Mouse (Mus musculus): ENCODE measurements around the gene Dusp27. TPM values are rescaled to one million over a fixed set of nuclear protein-coding genes. Genes with fewer than 3 reads are reported as not detected.

The Dusp27 gene
- total RNA-seq, 1 experiment: 60.2 TPM

GRCm38 (mm10) chr1:166105464-166105863 is 22.3 kb downstream of the Dusp27 start:
- Histone ChIP-seq H3K4me1 (ENCODE audit: control insufficient read depth in 2 of 2, insufficient read depth in 2 of 2, low read length in 2 of 2, poor library complexity in 1 of 2) (peaks cover 2 to 5% of the 10 kb centered on the region in 2 experiments; a peak in 3 of 4 replicates), H3K4me3 (ENCODE audit: insufficient read depth in 1 of 2, low read depth in 1 of 2, low read length in 2 of 2, poor library complexity in 1 of 2, severe bottlenecking in 1 of 2) (no peak overlapping the region), H3K27ac (ENCODE audit: insufficient read depth, low read depth, low read length, poor library complexity, severe bottlenecking) (no peak overlapping the region), H3K9ac (ENCODE audit: insufficient read depth, low read depth, low read length, poor library complexity, severe bottlenecking) (no peak overlapping the region), H3K9me3 (ENCODE audit: control insufficient read depth, insufficient read depth, low read depth, low read length) (no peaks in the 10 kb centered on the region), H3K36me3 (ENCODE audit: control insufficient read depth, insufficient read depth, low read length, poor library complexity, severe bottlenecking) (peaks cover 47% of the 10 kb centered on the region)
- DNase-seq (ENCODE audit: low read depth, low spot score): no peak
- TF ChIP-seq MAFK (IDR thresholded peaks at IDR 0.05; ENCODE audit: insufficient read depth, low read depth, low read length) (no peak), ZC3H11A (IDR thresholded peaks at IDR 0.05; ENCODE audit: borderline replicate concordance, low read depth, low read length) (no peak), HCFC1 (IDR thresholded peaks at IDR 0.05; ENCODE audit: borderline replicate concordance, insufficient read depth, low read length) (no peak), ZNF384 (IDR thresholded peaks at IDR 0.05; ENCODE audit: low read depth, low read length) (no peak)
- in situ Hi-C loops (cut with MboI; ENCODE audit: low sequenced_read_pairs in 2 of 2, unreplicated experiment in 2 of 2): no loop called here

- H3K27ac ChIP-seq (ENCODE audit: insufficient read depth, low read depth, low read length, poor library complexity, severe bottlenecking): no peak overlapping the region
- H3K9me3 ChIP-seq (ENCODE audit: control insufficient read depth, insufficient read depth, low read depth, low read length): no peaks in the 10 kb centered on the region
- H3K4me3 ChIP-seq (ENCODE audit: insufficient read depth in 1 of 2, low read depth in 1 of 2, low read length in 2 of 2, poor library complexity in 1 of 2, severe bottlenecking in 1 of 2): no peak overlapping the region
- H3K4me1 ChIP-seq (ENCODE audit: control insufficient read depth in 2 of 2, insufficient read depth in 2 of 2, low read length in 2 of 2, poor library complexity in 1 of 2): peaks cover 2 to 5% of the 10 kb centered on the region in 2 experiments; a peak in 3 of 4 replicates
- H3K9ac ChIP-seq (ENCODE audit: insufficient read depth, low read depth, low read length, poor library complexity, severe bottlenecking): no peak overlapping the region
- TF ChIP-seq ZNF384 (IDR thresholded peaks at IDR 0.05; ENCODE audit: low read depth, low read length) (no peak), MAFK (IDR thresholded peaks at IDR 0.05; ENCODE audit: insufficient read depth, low read depth, low read length) (no peak), HCFC1 (IDR thresholded peaks at IDR 0.05; ENCODE audit: borderline replicate concordance, insufficient read depth, low read length) (no peak), ZC3H11A (IDR thresholded peaks at IDR 0.05; ENCODE audit: borderline replicate concordance, low read depth, low read length) (no peak), CHD2 (IDR thresholded peaks at IDR 0.05; ENCODE audit: low read depth, low read length) (no peak)
- DNase-seq (ENCODE audit: low read depth, low spot score): no peak
- in situ Hi-C loops (cut with MboI; ENCODE audit: low sequenced_read_pairs in 2 of 2, unreplicated experiment in 2 of 2): no loop called here
- H3K36me3 ChIP-seq (ENCODE audit: control insufficient read depth, insufficient read depth, low read length, poor library complexity, severe bottlenecking): peaks cover 49% of the 10 kb centered on the region
Measured at GRCm38 (mm10) chr1:166104858-166105257, 22.9 kb downstream of the Dusp27 start.

GRCm38 (mm10) chr1:166102920-166103608 is 24.7 kb downstream of the Dusp27 start:
- peak overlapping the region; percentile 14; the same call in 1 of the 2 replicates for H3K27ac ChIP-seq (ENCODE audit: insufficient read depth, low read depth, low read length, poor library complexity, severe bottlenecking)

GRCm38 (mm10) chr1:166098120-166098519 is 29.6 kb downstream of the Dusp27 start:
- H3K27ac ChIP-seq (ENCODE audit: insufficient read depth, low read depth, low read length, poor library complexity, severe bottlenecking): no peak overlapping the region
- no peak overlapping the region for H3K4me3 ChIP-seq (ENCODE audit: insufficient read depth in 1 of 2, low read depth in 1 of 2, low read length in 2 of 2, poor library complexity in 1 of 2, severe bottlenecking in 1 of 2)
- no peaks in the 10 kb centered on the region for H3K4me1 ChIP-seq (ENCODE audit: control insufficient read depth in 2 of 2, insufficient read depth in 2 of 2, low read length in 2 of 2, poor library complexity in 1 of 2)
- no peak overlapping the region for H3K9ac ChIP-seq (ENCODE audit: insufficient read depth, low read depth, low read length, poor library complexity, severe bottlenecking)
- in situ Hi-C loops (cut with MboI; ENCODE audit: low sequenced_read_pairs in 2 of 2, unreplicated experiment in 2 of 2): no loop called here
- H3K36me3 ChIP-seq (ENCODE audit: control insufficient read depth, insufficient read depth, low read length, poor library complexity, severe bottlenecking): peaks cover 50% of the 10 kb centered on the region
- no peak for TF ChIP-seq MAFK (IDR thresholded peaks at IDR 0.05; ENCODE audit: insufficient read depth, low read depth, low read length)
- TF ChIP-seq ZC3H11A (IDR thresholded peaks at IDR 0.05; ENCODE audit: borderline replicate concordance, low read depth, low read length): no peak
- no peak for TF ChIP-seq CHD2 (IDR thresholded peaks at IDR 0.05; ENCODE audit: low read depth, low read length)
- TF ChIP-seq ZNF384 (IDR thresholded peaks at IDR 0.05; ENCODE audit: low read depth, low read length): no peak
- TF ChIP-seq HCFC1 (IDR thresholded peaks at IDR 0.05; ENCODE audit: borderline replicate concordance, insufficient read depth, low read length): no peak
- H3K9me3 ChIP-seq (ENCODE audit: control insufficient read depth, insufficient read depth, low read depth, low read length): no peaks in the 10 kb centered on the region
- no peak for DNase-seq (ENCODE audit: low read depth, low spot score)

More at GRCm38 (mm10) chr1:166102920-166103608, 24.7 kb downstream of the Dusp27 start:
- peaks cover 63% of the 10 kb centered on the region for H3K36me3 ChIP-seq (ENCODE audit: control insufficient read depth, insufficient read depth, low read length, poor library complexity, severe bottlenecking)
- DNase-seq (ENCODE audit: low read depth, low spot score): peak; percentile 68
- no peak overlapping the region for H3K4me3 ChIP-seq (ENCODE audit: insufficient read depth in 1 of 2, low read depth in 1 of 2, low read length in 2 of 2, poor library complexity in 1 of 2, severe bottlenecking in 1 of 2)
- peak overlapping the region; percentile 7; the same call in 1 of the 2 replicates for H3K9ac ChIP-seq (ENCODE audit: insufficient read depth, low read depth, low read length, poor library complexity, severe bottlenecking)
- TF ChIP-seq HCFC1 (IDR thresholded peaks at IDR 0.05; ENCODE audit: borderline replicate concordance, insufficient read depth, low read length) (no peak), ZC3H11A (IDR thresholded peaks at IDR 0.05; ENCODE audit: borderline replicate concordance, low read depth, low read length) (peak; percentile 65; the same call in 1 of the 2 replicates), CHD2 (IDR thresholded peaks at IDR 0.05; ENCODE audit: low read depth, low read length) (no peak), MAFK (IDR thresholded peaks at IDR 0.05; ENCODE audit: insufficient read depth, low read depth, low read length) (no peak)
- peaks cover 2 to 5% of the 10 kb centered on the region in 2 experiments; a peak in 3 of 4 replicates for H3K4me1 ChIP-seq (ENCODE audit: control insufficient read depth in 2 of 2, insufficient read depth in 2 of 2, low read length in 2 of 2, poor library complexity in 1 of 2)
- no peaks in the 10 kb centered on the region for H3K9me3 ChIP-seq (ENCODE audit: control insufficient read depth, insufficient read depth, low read depth, low read length)
- in situ Hi-C loops (cut with MboI; ENCODE audit: low sequenced_read_pairs in 2 of 2, unreplicated experiment in 2 of 2): no loop called here
